Mouse (Mus musculus) 3T3-L1 (cell line): ENCODE results near the gene Gm20518.
A peak's percentile ranks its signal among the peaks of the same experiment; 100 is the strongest.

ENCODE experiments used
- DNase-seq: peaks from one replicate; pipeline ENCODE4 v3.0.0-alpha.2; 2015; ENCODE audit warnings: low read depth, low spot score

Gm20518 gene

GRCm38 (mm10) chr16:17891567-17891959 lies at the start of gene Gm20518:
TSS of gene Gm20518 (minus strand) at chr16:17891671.
- peak; percentile 99 for DNase-seq

GRCm38 (mm10) chr16:17939255-17939751 lies 47.8 kb upstream of the Gm20518 start:
- DNase-seq = no peak

GRCm38 (mm10) chr16:17938821-17939220 lies 47.4 kb upstream of the Gm20518 start:
- DNase-seq = peak; percentile 82

- DNase-seq = peak; percentile 48
These were observed 46.7 kb upstream of the Gm20518 start for GRCm38 (mm10) chr16:17938187-17938586.

- DNase-seq = no peak
These were observed 45.3 kb upstream of the Gm20518 start for GRCm38 (mm10) chr16:17936776-17937175.

- no peak for DNase-seq
These were observed 43.0 kb upstream of the Gm20518 start for GRCm38 (mm10) chr16:17934445-17934910.

GRCm38 (mm10) chr16:17933594-17934444 lies 42.3 kb upstream of the Gm20518 start:
- no peak for DNase-seq

GRCm38 (mm10) chr16:17931906-17932460 lies 40.5 kb upstream of the Gm20518 start:
- no peak for DNase-seq

GRCm38 (mm10) chr16:17929631-17930030 lies 38.2 kb upstream of the Gm20518 start:
- no peak for DNase-seq

- DNase-seq = no peak
These were observed 37.7 kb upstream of the Gm20518 start for GRCm38 (mm10) chr16:17929211-17929610.

GRCm38 (mm10) chr16:17928627-17929104 lies 37.2 kb upstream of the Gm20518 start:
- peak; percentile 99 for DNase-seq

- DNase-seq = peak; percentile 63
These were observed 36.7 kb upstream of the Gm20518 start, which contains the start of gene Slc25a1 for GRCm38 (mm10) chr16:17928087-17928580. TSS of gene Slc25a1 (minus strand) at chr16:17928219.

- DNase-seq = peak; percentile 39
These were observed 36.0 kb upstream of the Gm20518 start for GRCm38 (mm10) chr16:17927351-17928082.

- DNase-seq = no peak
These were observed 30.7 kb upstream of the Gm20518 start for GRCm38 (mm10) chr16:17922163-17922538.

- peak; percentile 99 for DNase-seq
These were observed 30.1 kb upstream of the Gm20518 start for GRCm38 (mm10) chr16:17921325-17922162.

- no peak for DNase-seq
These were observed 29.1 kb upstream of the Gm20518 start for GRCm38 (mm10) chr16:17920586-17920985.

- DNase-seq = no peak
These were observed 23.1 kb upstream of the Gm20518 start, which contains the start of gene Gsc2 for GRCm38 (mm10) chr16:17914307-17915249. TSS of gene Gsc2 (minus strand) at chr16:17915059.

- DNase-seq = peak; percentile 99
These were observed 19.7 kb upstream of the Gm20518 start, which contains the start of gene Ess2 for GRCm38 (mm10) chr16:17911052-17911595. TSS of gene Ess2 (minus strand) at chr16:17911348.

- no peak for DNase-seq
These were observed 7.0 kb upstream of the Gm20518 start, which contains the start of the genes Dgcr2 and Tssk2 for GRCm38 (mm10) chr16:17898462-17898861. TSS of gene Dgcr2 (minus strand) at chr16:17898562. TSS of gene Tssk2 (plus strand) at chr16:17898637.
